Comparison of ENCODE assay signal across 8 mouse cellular contexts in the genomic region with DNA sequence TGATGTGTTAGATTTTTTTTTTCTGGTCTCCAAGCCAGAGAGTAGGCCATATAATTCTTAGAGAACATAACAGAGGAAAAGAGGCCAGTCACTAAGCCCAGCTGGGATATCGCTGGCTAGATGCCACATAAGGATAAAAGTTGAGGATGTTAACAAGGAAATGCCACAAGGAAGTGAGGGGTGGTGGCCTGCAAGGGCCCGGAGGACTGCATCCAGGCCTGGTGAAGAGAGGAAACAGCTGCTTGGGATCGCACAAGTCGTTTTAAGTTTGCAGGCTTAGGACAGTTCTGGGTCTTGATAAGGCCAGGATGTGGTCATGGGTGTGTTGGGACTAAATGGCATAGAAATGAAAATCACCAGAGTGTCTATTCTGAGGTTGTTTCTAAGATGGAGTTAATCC.
A peak's percentile ranks its signal among the peaks of the same experiment; 100 is the strongest.
DNase-seq lines count a peak whose midpoint lies in the region; ATAC-seq lines count a peak whose summit lies in the region.

No protein-coding gene starts in this region.

- no peaks in the 10 kb centered on the region for H3K36me3 ChIP-seq in forebrain, embryonic 16.5 days (ENCODE audit: control insufficient read depth, insufficient read depth)
- no peaks in the 10 kb centered on the region for H3K36me3 ChIP-seq in kidney, embryonic 14.5 days (ENCODE audit: control insufficient read depth, insufficient read depth, low read length)

- WGBS in forebrain, embryonic 16.5 days: 69% methylated on average over 4 of the region's 4 CpGs
- WGBS in kidney, embryonic 14.5 days: 57% methylated on average over 4 of the region's 4 CpGs

- H3K4me3 ChIP-seq in forebrain, embryonic 16.5 days (replicated peaks; ENCODE audit: low read length): no peak overlapping the region
- H3K4me3 ChIP-seq in kidney, embryonic 14.5 days (ENCODE audit: low read length): no peak overlapping the region

- no peaks in the 10 kb centered on the region for H3K9me3 ChIP-seq in forebrain, embryonic 16.5 days (ENCODE audit: control insufficient read depth, low read length)
- no peaks in the 10 kb centered on the region for H3K9me3 ChIP-seq in kidney, embryonic 14.5 days (ENCODE audit: control insufficient read depth, low read length)

- peak; percentile 39 for DNase-seq in adrenal gland, adult 2 months
- no peak for DNase-seq in adrenal gland, adult 18-20 months (ENCODE audit: low spot score in 2 of 2)
- peak; percentile 8 for DNase-seq in mesoderm, embryonic 11.5 days (ENCODE audit: low read depth, low spot score)
- no peak for DNase-seq in urinary bladder, postnatal 25 days (ENCODE audit: low spot score)
- no peak for DNase-seq in right cerebral cortex, postnatal 36 days (ENCODE audit: low spot score in 2 of 2)

- peaks cover 14% of the 10 kb centered on the region for H3K4me1 ChIP-seq in forebrain, embryonic 16.5 days (replicated peaks; ENCODE audit: control insufficient read depth, insufficient read depth, low read length)
- peaks cover 6% of the 10 kb centered on the region; the same call in 1 of the 2 replicates for H3K4me1 ChIP-seq in kidney, embryonic 14.5 days (ENCODE audit: control insufficient read depth, insufficient read depth, low read length)

- ATAC-seq in forebrain, embryonic 16.5 days: no peak
- peak; percentile 62; the same call in 1 of the 2 replicates for ATAC-seq in kidney, embryonic 14.5 days (ENCODE audit: low FRiP score, low TSS enrichment)
- ATAC-seq in megakaryocyte-erythroid progenitor cell, adult 5-6 weeks (replicated peaks; ENCODE audit: low FRiP score, low TSS enrichment, poor library complexity, severe bottlenecking): no peak

- H3K9ac ChIP-seq in forebrain, embryonic 16.5 days (replicated peaks; ENCODE audit: low read depth, low read length): no peak overlapping the region
- H3K9ac ChIP-seq in kidney, embryonic 14.5 days (ENCODE audit: low read depth, low read length): no peak overlapping the region

- no peaks in the 10 kb centered on the region for H3K27me3 ChIP-seq in forebrain, embryonic 16.5 days (replicated peaks; ENCODE audit: control insufficient read depth, insufficient read depth, low read length)
- H3K27me3 ChIP-seq in kidney, embryonic 14.5 days (ENCODE audit: control insufficient read depth, insufficient read depth, low read length): no peaks in the 10 kb centered on the region

- 0 out of 2 replicates have a peak overlapping the region, but pooled peaks have one; percentile 19 for H3K27ac ChIP-seq in forebrain, embryonic 16.5 days (ENCODE audit: low read length)
- H3K27ac ChIP-seq in kidney, embryonic 14.5 days (ENCODE audit: low read depth, low read length): no peak overlapping the region

- H3K4me2 ChIP-seq in forebrain, embryonic 16.5 days (ENCODE audit: low read length): no peak overlapping the region
- H3K4me2 ChIP-seq in kidney, embryonic 14.5 days (replicated peaks; ENCODE audit: low read depth, low read length): no peak overlapping the region

Comparison
In these comparisons a context has a peak if more than half of its experiments do, and no peak if none do; other contexts are left out.
1. DNase-seq: peak in adrenal gland, adult 2 months (single experiment) and mesoderm, embryonic 11.5 days (single experiment); none in adrenal gland, adult 18-20 months (0 of 2), urinary bladder, postnatal 25 days (single experiment) and right cerebral cortex, postnatal 36 days (0 of 2).